Mouse (Mus musculus) gastrocnemius, postnatal 4 days (tissue): ENCODE measurements around the gene Slc25a13. TPM values are rescaled to one million over a fixed set of nuclear protein-coding genes. Genes with fewer than 3 reads are reported as not detected.

Experiments used
- DNase-seq, 2 experiments: peaks; one replicate each; pipeline ENCODE4 v3.0.0; 2021 to 2022; ENCODE audit warnings: low spot score in 2 of 2, mixed read lengths in 2 of 2
- total RNA-seq, 2 experiments: library from RNA; stranded (reverse); gene quantifications; 2 replicates each; pipeline ENCODE4 v1.2.3; 2021

The Slc25a13 gene
- total RNA-seq, 2 experiments from 2014 or later = 2.6 to 3.2 TPM

DNA sequence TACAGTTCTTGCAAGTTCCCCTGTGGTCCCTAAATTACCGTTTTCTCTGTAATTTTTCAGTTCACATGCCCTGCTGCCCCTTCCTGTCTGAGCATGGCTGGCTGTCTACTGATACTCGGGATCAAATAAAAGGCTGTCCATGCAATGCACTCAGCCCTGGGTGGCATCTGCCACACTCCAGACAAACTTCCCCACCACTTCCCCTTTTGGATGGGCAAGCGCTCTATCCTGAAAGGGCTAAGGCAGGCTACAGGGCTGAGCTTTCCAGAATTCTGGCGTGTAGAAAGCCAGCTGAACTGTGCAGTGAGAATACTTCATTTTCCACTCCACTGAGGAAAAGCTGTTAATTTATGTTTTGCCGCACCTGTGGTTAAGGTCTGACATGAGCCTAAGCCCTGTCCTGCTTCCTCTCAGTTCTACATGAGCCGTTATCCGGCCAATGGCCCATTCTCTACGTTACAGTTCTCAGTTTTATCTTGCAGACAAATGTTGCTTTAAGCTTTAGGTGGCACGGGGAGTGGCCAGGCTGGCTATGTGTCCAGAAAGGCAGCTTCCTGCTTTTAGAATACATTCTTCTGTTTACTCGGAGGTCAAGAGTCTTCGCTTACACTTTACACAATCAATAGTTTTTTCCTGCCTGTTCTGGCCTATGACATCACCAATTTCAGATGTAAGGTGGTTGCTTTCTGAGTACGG is 170.1 kb downstream of the Slc25a13 start:
- DNase-seq = no peak

DNA sequence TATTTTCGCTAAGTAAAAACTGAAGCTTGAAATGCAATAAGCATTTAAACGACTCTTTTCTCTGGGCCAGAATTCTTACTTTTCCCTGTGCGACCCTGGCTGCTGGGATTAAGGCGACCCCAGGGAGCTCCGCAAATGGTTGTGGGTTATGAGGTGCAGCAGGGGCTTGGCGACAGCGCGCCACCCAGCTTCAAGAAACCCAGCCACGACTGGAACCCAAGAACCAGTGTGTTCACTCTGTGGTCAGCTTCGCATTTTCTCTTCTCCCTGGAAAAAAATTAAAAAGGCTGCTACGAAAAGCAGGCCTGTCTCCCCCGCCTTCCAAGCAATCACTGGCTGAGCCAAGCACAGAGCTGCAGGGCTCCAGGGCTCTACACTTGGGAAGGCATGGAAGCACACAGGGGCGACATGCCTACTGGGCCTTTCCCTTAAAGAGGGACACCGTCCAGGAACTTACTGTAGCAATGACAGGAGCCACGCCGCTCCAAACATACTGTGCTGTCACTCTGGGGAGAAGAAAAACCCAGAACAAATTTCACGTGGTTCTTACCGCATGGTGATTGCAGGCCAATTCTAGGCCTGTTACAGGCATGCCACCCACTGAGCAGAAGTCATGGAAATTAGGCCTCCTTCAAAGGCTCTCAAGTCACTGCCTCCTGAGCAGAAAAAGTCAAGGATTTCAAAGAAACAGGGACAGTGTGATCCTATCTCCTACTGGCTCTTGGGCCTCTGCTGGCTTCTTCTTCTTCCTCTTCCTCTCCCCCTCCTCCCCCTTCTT is 178.0 kb downstream of the Slc25a13 start:
- DNase-seq = no peak

DNA sequence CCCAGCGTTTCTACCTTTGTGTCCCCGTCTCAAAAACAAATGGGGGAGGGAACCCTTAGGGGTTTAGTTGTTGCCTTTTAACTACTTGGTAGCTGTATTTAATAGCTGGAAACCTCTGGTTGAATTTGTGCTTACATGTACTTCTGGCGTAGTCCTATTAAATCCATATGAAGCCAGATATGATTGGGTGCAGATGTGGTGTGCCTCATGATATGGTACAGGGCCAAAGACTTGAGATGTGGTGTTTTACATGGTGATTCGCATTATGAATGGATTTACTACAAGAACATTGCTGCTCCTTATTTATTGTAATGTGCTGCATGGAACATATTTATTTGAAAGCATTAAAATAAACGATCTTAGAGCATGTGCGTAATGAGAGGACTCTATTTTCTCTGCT is 189.3 kb downstream of the Slc25a13 start:
- no peak for DNase-seq

DNA sequence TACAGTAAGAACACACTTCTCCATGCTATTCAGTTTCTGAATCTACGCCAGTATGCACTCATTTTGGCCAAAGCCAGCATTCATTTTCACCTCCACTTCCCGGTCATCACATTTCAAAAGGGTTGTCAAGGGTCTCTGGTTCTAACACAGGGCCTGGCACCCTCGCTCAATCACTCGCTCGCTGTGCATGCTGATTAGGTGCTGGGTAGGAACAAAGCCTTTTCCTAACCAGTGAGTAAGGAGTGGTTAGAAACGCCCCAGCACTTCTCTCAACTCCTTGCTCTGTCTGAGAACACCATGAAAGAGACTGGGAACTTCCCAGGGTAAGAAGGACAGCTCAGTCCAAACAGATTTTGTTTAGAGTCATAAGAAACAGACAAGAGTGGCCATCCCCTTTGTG is 193.0 kb downstream of the Slc25a13 start:
- DNase-seq = no peak

DNA sequence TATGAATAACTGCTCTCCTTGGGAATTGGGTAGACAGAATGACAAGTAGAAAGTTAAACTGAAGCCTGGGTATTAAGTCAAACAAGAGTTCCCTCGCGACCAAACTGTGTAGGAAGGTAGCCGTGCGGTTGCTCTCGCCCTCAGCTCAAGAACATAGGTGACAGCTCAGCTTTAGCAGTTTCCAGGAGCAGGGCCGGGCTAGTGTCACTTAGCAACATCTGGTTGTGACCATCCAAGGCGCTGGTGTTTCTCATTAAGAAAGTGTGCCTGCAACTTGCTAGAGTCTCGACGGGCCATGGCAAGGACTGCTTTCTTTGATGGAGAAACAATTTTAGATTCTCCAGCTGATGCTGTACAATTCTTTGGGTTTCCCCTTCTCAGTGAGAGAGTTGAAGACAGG is 200.0 kb downstream of the Slc25a13 start:
- DNase-seq = no peak

DNA sequence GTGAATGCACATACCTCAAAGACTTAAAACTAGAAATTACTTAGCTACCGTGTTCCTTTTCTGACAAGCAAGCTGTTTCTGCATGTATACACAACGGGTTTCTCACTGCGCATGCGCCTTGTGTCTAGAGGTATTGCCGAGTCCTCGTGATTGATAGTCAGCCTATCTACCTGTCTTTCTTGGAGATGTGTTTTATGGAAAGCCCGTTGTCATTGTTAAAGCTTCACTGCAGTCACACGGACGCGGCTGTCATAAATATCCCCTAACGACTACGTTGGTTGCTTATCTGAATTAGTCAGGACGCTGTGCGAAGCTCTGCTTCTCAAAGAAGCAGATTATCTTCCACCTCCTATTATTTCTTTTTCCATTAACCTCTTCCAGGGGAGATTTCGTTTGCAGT is 201.4 kb downstream of the Slc25a13 start:
- DNase-seq = no peak

DNA sequence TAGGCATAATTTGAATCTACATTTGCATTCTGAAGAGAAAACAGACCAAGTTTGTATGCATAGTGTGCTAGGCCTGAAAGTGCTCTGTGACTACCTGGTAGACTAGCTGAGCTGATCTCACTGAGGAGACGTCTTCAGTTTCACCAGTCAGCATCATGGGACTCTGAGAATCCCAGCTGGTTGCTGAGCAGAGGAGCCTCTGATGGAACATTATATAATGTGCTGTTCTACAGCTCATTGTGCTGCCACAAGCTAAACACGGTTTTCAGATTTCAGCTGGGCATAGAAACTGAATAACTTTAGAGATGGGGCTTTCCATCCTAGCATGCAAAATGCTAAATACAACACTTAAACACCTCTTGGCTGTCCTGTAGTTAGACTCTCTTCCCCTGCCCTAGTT is 205.6 kb downstream of the Slc25a13 start:
- no peak for DNase-seq

DNA sequence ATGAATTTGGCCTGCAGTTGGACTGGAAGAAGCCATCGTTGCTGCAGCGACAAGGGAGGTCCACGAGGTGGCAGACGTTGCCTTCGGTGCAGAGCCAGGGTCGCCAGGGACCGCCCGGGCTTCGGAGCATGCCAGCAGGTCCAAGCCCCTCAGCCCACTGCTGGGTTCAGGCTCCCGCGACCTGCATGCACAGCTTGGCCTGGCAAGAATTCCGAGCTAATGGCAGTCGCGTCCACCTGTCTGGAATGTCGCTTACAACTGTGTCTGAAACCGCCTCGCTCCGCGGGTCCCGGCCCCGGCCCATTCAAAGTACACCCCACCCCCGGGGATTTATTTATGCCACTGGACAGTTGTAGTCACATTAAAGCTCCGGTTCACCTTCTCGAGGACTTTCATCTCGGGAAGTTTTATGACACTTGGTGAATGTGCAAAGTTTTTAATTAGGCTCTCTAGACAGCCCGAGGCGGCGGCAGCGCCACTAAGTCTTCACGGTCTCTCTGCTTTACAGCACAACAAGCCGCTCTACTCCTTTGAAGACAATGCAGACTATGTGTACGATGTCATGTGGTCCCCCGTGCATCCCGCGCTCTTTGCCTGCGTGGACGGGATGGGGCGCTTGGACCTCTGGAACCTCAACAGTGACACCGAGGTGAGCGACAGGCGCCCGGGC is 211.1 kb downstream of the Slc25a13 start:
- peak; percentile 54 to 74 for DNase-seq

DNA sequence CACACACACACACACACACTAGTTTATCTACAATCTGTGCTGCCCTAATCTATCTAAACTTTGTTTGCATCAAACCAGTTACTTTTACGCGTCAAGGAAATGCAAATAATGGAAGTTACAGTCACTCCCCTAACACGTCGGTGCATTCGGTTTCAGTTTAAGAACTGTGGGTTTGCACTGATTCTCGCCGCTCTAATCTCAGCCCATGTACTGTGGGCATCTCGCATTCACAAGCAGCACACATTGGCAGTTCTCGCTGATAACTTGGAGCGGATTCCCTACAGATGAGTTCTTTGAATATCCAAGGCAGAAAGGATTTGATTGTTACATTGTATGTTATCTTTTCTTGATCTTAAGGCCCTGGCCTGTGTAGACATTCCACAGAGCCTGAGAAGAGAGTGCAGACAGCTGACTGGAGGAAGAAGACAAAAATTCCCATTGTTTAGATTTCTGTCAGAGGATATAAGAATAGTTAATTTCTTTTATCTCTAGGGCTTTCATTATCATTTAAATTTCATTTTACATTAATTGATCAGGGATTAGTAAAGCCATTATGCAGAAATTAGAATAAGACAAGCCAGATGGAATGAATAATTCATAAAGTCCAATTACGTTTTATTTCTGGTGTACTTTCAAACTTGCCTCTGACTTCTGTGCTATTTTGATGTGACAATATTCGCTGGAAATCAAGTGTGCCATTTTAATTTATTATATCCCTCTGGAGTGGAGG is 212.1 kb downstream of the Slc25a13 start:
- no peak for DNase-seq

DNA sequence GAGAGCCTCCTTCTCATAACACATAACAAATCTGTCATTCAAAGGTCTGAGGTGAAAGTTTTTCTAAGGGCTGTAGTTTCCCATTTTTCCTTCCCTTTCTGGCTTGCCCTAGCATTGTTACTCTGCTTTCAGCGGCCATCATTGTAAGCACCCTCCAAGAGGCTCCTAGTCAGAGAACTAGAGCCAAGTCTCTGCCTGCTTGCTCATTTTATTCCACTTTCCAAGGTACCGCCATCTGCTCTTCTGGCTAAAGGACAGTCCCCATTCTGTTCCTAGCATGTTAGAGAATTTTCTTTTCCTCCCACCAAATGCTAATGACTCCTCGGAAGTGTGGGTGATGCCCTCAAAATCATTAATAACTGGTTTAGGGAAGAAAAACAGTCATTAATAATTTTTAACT is 214.9 kb downstream of the Slc25a13 start:
- DNase-seq = no peak

DNA sequence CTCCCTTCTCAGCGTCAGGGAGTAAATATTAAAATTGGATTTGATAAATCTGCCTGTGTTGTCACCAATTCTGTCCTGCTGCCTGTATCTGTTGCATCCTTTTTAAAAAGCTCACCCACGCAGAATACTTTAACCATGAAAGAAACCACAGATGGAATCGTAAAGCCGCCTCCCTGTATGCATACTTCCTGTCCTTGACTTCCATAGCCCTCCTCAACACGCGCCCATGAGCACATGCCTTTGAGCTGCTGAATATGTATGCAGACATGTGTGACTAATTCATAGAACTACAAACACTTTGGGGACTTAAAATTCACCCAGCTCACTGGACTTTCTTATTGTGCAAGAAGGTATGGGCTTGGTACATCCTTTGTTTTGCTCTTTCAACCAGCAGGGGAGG is 219.4 kb downstream of the Slc25a13 start:
- no peak for DNase-seq

DNA sequence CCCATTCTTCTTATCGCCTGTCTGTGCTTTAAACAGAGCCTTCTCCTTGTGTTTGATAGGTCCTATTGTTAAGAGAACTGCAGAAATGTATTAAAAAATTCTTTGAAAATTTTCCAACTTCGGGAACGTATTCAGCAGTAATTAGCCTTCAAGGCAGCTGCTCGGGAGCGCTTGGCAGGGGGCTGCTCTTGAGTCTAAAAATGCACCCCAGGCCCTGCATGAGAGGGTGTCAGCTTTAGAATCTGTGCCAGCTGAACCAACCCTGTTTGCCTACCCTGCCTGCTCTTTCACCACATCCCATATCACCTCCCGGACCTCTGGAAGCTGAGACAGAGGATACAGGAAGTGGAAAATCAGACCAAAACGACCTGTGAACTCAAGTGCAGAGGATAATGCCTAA is 223.9 kb downstream of the Slc25a13 start:
- no peak for DNase-seq

DNA sequence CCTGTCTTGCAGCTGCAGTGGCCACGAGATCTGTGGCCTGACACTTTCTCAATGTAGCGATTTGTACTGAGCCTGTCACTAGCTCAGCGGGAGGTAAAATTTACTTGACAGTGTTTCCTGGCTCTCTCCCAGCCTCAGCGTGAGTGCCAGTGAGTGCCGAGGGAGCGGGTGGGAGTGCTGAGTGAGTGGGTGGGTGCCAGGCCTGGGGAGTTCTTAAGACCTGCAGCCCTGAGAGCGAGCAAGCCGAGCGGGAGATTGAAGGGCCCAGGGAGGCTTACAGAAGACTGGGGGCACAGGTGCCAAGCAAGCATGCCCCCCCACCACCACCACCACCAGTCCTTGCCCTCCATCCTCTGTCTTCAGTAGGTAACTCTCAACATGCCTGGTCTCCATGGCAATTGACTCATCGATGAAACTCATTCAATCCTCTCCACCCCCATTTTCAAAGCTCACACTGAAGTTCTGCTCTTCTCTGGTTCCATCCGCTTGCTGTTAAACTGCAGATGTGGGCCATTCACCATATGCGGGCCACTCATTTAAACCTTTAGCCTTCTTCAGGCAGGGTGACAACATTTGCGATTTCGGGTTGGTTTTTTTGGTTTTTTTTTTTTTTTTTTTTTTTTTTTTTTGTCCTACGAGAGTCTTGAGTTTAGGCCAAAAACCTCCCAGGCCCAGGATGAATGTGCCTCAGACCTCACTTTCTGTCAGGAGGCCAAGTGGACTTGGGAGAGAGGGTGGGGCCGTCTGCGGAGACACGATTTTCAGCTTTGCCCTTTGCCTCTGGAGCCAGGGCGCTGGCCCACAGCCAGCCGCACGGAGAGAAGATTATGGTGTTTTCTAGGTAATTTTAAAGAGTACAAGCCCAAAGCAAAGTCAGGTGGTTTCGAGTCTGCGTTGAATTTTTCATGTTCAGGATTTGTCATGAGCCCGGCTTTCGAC is 224.9 kb downstream of the Slc25a13 start:
- peak in 1 of 2 experiments; percentile 29 for DNase-seq

DNA sequence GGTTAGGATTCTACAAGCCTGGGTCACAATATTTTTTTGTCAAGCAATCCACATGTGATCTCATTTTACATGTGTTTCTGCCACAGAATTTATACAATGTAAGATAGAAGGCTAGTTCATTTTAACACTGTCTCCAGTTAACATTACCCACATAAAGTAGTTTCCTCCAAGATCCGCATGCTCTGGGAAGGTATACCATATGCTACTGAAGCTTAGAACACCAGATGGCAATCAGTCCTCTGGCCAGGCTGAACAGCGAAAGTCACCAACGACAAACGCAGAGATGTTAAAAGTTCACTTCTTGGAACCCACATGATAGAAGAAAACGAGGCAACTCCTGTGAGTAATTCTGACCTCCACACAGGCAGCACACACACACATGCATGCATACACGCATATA is 225.7 kb downstream of the Slc25a13 start:
- DNase-seq = no peak
